Mouse (Mus musculus): Measurements from ENCODE around the gene Cbl.

- peak; percentile 77 for TF ChIP-seq CTCF (IDR thresholded peaks at IDR 0.05; ENCODE audit: insufficient read depth, low read depth, low read length)
- no peak for TF ChIP-seq POLR2A (IDR thresholded peaks at IDR 0.05; ENCODE audit: insufficient read depth, low read depth, low read length)
Observed at GRCm38 (mm10) chr9:44093612-44094503, 140.0 kb downstream of the Cbl start.

All from olfactory bulb, adult 2 months (tissue).